Mouse (Mus musculus): ENCODE measurements around the gene Syn1. TPM values are rescaled to one million over a fixed set of nuclear protein-coding genes. Genes with fewer than 3 reads are reported as not detected.

Syn1 gene
- total RNA-seq (2023), result under 1 TPM; 0.18 to 0.32 TPM

DNA sequence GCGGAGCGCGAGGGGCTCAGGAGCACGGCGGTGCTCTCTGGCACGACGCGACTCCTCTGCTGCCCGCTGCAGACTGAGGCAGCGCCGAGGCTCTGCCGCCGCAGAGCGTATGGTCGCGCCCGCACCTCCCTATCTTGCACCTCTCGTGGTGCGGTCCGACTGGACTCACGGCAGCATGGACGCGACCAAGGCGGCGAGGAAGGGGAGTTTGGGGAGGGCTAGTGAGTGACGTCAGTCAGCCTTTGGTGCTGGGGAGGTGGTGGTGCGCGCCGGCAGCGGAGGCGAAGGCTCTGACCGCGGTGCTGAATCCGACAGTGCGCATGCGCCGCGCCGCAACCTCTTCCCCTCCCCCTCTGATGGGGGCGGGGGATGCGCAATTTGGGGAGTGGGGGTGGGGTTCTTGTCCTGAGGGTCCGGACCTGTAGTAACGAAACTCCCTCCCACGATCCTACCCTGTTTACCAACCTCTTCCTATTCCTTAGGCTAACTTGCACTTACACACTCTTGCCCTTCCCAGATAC, at the start of gene Syn1:
TSS of gene Syn1 (minus strand) at position 161 of the 521 bp plus-strand sequence.

DNA sequence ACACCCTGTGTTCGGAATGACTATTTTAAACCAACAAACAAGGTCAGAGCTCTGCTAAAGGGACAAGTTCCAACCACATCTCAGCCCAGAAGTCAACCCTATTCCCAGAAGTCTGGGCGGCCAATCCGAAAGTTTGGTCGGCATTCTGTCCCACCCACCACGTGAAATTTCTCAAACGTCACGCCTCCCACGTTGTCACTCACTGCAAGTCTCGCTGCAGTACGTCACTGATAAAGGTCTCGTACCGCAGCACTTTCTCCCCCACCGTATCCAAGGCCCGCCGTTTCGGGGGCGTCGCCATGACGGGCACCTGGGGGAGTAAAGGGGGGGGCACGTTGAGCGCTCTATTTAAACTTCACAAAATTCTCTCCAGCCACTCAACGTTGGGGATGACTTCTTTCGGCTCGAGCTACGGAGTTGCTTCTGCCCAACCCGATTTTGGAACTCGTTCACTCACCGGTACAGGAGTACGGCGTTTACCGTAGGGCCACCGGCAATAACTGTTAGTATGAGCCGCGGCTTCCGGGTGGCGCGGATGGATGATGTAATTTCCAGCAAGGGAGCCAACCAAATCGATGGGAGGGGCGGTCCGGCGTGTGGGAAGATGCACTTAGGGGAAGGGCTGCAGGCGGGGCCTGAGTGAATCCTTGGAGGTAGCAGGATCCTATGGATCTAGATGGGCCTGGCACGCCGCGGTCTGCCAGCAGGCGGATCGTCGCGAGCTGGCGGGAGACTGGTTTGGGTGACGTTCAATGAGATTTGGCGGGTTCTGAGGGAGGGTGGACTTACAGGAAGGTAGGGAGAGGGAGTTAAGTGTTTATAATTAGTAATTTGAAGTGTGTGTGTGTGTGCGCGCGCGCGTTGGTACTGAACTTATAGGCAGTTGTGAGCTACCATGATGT, 40.9 kb upstream of the Syn1 start, which contains the start of gene Uxt:
TSS of gene Uxt (minus strand) at position 541 of the 902 bp plus-strand sequence.

DNA sequence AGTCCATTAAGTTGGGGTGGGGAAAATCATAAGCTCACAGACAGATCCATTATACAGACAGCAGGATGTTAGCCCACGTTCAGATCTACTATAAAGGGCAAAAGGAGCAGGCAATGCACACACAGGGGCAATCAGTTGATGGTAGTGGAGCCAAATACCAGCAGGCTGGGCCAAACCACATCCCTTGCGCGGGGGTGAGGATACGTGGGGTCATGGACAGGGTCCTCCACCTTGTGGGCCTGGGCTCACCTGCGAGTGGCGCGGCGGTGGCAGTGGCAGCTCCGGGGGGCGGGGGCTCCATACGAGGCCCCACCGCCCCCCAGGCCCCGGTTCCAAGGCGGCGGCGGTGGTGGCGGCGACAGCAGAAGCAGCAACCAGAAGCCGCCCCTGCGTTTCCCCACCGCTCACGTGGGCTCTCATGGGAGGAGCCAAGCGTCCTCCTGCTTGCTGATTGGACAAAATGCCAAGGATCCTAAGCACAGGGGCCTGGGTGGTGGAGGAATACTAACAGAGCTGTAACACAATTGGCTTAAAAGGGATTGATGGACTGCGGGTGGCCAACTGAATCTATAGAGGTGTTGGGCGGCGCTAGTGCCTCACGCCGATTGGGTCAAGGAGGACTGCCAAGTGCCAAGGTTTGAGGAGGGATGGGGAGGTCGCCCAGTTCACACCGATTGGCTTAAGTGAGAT, 29.5 kb upstream of the Syn1 start, which contains the start of gene Elk1:
TSS of gene Elk1 (minus strand) at position 418 of the 690 bp plus-strand sequence.

DNA sequence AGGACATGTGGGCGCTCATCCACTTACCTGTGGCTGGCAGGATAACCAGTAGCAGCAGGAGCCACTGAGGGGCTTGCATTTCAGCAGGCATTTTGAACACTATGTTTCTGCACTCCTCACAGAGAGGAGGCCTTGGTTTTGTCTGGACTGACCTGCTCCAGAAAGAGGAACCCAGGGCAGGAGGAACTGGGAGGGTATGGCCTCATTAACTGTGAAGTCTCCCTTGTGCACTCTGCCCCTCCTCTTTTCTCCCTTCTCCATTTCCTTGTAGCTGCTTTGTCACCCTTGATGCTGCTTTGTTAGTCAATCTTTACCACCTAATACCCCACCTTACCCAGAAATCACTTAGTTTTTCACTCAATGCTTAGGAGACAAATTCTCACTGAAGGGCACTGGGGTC, 10.6 kb upstream of the Syn1 start, which contains the start of gene Cfp:
TSS of gene Cfp (minus strand) at position 192 of the 400 bp plus-strand sequence.

DNA sequence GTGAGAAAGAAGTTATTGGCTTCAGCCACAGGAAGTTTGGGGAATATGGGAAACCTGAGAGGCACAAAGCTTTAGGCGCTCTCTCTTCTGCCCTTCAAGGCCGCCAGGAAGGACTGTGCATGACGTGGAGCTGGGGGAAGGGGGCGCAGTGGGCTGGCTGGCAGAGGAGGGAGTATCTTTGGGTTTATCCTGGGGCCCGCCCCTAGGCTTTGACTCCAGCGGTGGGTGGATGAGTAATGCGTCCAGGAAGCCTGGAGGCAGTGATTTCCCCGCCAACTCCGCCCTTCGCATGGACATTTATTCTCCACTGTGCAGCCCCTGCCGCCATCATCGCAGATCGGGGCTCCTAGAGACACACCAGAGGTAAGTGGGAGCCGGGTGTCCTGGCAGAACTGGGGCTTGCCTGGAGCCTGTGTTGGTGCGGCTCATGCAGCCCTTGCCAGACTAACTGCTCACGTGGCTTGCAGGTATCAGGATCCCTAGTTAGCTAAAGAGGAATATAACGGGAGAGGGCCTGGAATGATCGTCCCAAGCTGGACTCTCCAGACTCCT, 50.8 kb downstream of the Syn1 start, which contains the start of gene Timp1:
TSS of gene Timp1 (plus strand) at position 205 of the 552 bp plus-strand sequence.

Other genes with a start within 250 kb of the Syn1 start
- gene Cdk16, start 233.1 kb downstream of the Syn1 start, total RNA-seq (2023), result 100 to 1,000 TPM in 1 of 2 experiments, 10 to 100 TPM in 1; 84.2 to 117 TPM
- gene Usp11, start 217.1 kb downstream of the Syn1 start, total RNA-seq (2023), result 10 to 100 TPM; 34.3 to 41.1 TPM
- gene Araf, start 123.2 kb downstream of the Syn1 start, total RNA-seq (2023), result 100 to 1,000 TPM; 154 to 180 TPM
- gene Timp1, start 50.8 kb downstream of the Syn1 start, total RNA-seq (2023), result not detected
- gene Cfp, start 10.6 kb upstream of the Syn1 start, total RNA-seq (2023), result 10 to 100 TPM; 28.6 to 45.4 TPM
- 10 to 100 TPM; 17.0 to 24.4 TPM for gene Elk1, start 29.6 kb upstream of the Syn1 start, total RNA-seq (2023)
- 10 to 100 TPM; 41.4 to 42.0 TPM for gene Uxt, start 41.0 kb upstream of the Syn1 start, total RNA-seq (2023)
- 10 to 100 TPM; 19.1 to 29.7 TPM for gene Zfp182, start 141.3 kb upstream of the Syn1 start, total RNA-seq (2023)
- not detected for gene Spaca5, start 147.4 kb upstream of the Syn1 start, total RNA-seq (2023)
- 1 to 10 TPM in 1 of 2 experiments, under 1 TPM in 1; 0.78 to 1.1 TPM for gene Zfp300, start 168.5 kb upstream of the Syn1 start, total RNA-seq (2023)
- not detected for gene Ssxa1, start 194.8 kb upstream of the Syn1 start, total RNA-seq (2023)